Mouse (Mus musculus): Measurements from ENCODE around the gene Frmpd1.

GRCm38 (mm10) chr4:45165955-45166354 is 18.7 kb upstream of the Frmpd1 start:
- no peak for TF ChIP-seq CTCF (IDR thresholded peaks at IDR 0.05; ENCODE audit: control insufficient read depth, insufficient read depth, low read length)
- TF ChIP-seq POLR2A (IDR thresholded peaks at IDR 0.05; ENCODE audit: borderline replicate concordance, control insufficient read depth, low read depth, low read length): no peak
